Mouse (Mus musculus) adrenal gland, adult 2 months (tissue): ENCODE data around the gene Ola1. TPM values are rescaled to one million over a fixed set of nuclear protein-coding genes. Genes with fewer than 3 reads are reported as not detected.

ENCODE experiments used
- DNase-seq: peaks from one replicate; pipeline ENCODE4 v3.0.0; 2021
- polyA plus RNA-seq: library from polyadenylated mRNA; depleted of rRNA; stranded (reverse); fragments of >200 nt; gene quantifications from 2 replicates; pipeline ENCODE4 v1.2.3, GENCODE M21; 2012; rRNA removed
- total RNA-seq, 2 experiments: library from RNA; stranded (reverse); gene quantifications; 2 replicates each; pipeline ENCODE4 v1.2.3; 2021

Gene Ola1
- total and polyA plus RNA-seq, 3 experiments, result 1.2 to 56.2 (median 50.2) TPM

DNA sequence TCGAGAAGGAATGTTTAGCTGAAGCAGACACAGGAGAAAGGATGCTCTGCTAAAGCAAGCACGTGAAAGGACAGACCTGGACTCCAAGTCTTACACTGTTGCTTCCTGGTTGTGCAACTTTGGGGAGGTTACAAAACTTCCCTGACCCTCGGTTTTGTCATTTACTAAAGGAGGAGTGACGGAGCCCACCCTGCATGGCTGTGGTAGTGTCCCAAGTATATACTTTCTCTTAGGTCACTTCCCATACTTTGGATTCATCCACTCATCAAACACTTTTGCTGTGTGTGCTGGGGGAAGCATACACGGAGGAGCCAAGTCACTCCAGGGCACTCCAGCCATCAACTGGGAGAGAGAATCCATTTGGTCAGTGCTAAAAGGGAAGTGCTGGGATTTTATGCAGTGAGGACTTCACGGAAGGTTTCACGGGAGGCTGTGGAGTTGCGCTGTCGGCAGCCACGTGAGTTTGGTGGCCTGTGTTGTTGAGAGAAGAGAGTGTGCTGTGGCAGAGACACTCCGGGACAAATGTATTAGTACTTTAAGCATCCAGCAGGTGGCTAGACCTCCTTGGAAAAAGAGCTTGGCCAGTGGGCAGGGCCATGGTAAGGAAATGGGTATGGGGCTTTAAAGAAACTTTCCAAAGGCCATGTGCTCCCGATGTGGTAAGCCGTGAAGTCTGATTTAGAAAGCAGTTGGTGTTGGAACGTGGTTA, 154.7 kb downstream of the Ola1 start:
- DNase-seq, result no peak

DNA sequence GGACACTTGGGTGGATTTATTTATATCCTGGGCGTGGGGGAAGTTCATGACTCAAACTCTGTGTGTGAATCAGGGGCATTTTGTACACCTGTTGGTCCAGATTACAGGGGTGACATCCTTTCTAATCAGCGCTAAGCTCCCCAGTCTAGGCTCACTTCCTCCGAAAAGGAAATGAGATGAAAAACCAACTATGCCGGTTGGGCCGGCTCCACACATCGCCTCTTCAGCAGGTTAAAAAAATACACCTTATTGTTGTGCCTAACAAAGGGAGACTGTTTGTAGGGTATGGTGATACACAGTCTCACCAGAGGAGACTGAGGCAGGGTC, 158.5 kb downstream of the Ola1 start:
- no peak for DNase-seq

DNA sequence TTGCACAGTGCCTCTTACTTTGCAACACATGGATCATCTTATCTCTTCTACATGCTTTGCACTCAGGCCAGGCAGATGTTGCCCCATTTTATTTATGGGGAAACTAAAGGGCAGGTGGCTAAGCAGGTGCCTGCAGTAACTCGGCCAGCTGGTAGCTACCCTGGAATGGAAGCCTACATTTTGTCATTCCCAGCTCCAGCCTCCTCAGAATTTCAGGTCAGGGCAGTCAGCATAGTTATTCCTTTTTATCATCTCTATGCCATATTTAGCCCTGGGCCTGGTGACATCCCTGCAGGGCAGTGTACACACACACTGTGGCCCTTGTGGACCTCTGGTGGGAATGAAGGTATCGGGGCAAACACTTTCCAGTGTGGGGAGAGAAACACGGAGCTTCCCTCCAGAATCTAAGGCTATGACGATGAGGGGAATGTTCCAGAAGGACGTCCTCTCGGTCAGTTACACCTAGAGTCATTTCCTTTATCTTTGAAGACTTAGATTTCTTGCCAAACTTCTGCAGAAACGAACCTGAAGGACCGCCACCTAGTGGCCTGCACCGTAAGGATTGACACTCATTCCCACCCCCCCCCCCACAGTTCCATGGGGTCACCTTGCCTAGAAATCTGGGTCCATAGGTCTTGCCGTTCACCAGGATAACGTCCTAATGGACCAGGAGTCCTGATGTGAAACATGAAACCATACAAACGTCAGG, 159.0 kb downstream of the Ola1 start:
- DNase-seq, result peak; percentile 41

DNA sequence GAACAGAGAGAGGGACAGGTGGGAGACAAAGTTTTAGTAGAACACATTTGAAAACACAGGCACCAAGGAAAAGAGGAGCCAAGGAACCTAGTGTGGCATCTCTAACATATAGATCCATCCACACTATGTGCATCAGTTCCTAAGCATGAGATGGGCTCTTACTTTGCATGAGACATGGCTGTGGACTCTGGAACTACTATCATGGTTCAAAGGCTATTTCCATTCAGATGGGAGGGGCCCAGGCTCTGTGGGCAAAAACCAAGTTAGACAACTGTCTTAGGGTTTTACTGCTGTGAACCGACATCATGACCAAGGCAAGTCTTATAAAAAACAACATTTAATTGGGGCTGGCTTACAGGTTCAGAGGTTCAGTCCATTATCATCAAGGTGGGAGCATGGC, 160.4 kb downstream of the Ola1 start:
- no peak for DNase-seq

DNA sequence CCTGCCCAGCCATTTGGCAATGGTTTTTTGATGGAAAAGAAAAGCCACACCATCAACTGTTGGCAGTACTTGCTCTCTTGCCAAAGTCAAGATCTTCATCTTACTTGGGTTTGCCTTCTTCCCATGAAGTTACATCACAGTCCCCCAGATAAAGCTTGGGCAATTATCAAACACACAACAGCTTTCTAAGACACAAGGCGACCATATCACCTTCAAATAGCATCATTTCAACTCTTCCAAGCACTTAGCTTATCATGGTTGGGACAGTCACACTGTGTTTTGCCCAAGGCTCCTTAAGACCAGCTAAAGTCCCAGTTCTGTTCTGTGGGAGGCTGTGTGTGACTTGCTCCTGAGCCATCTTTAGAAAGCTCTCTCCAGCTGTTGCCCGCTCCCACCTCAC, 161.1 kb downstream of the Ola1 start:
- DNase-seq, result no peak

DNA sequence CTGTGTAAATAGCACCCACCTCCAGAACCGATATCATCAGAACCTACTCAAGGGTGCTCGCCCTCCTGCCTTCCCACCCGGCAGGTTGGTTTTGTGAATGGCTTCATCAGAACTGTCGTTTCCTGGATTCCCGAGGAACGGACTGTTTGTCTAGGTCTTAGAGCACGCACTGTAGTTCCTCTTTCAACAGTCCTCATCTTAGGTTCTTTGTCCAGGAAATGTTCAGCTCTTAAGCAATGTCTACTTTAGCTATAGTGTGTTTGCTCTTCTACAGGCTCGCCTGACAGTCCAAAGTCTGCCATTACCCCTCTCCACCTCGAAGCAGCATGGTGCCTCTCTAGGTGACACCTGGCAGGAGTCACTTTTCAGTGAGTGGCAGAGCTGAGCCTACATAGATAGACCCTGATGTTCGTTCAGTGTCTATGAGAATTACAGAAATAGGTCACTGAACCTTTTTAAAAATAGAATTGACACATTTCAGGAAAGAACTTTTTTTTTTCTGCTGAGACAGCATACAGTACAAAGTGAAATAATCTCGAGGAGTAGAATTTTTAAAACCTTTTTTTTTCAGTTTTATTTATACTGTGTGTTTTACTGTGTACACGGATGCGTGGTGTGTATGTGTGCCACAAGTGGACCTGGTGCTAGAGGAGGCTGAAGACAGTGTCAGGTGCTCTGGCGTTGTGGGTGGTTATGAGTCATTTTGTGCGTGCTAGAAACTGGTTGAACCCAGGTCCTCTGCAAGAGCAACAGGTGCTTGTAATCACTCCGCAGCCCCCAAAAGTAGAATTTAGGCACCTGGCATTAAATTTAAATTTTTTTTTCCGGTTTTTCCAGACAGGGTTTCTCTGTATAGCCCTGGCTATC, 162.4 kb downstream of the Ola1 start:
- DNase-seq, result no peak

DNA sequence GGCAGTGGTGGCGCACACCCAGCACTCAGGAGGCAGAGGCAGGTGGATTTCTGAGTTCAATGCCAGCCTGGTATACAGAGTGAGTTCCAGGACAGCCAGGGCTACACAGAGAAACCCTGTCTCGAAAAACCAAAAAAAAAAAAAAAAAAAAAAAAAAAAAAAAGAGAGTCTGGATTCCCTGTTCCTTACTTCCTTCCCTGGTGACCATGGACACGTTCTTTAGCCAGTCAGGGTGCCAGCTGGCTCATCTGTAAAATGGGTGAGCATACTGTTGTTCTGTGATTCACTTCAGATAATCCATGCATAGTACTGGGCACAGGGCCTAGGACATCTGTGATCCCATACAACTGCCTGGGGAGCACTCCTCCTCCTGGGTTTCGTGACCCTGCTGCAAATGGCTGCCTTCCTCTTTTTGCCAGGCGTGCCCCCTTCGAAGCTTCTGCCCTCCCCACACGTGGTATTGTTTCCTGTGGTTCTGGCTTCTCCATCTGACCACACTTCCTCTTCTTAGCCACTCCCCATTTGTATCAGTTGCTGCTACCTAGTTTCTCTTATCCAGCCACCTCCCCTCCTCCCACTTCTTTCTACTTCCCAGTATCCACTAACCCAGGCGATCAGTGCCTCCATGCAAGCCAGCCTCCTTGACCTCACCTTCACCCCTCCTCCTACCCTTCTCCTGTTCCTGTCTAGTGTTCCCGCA, 164.8 kb downstream of the Ola1 start:
- DNase-seq, result peak; percentile 41

DNA sequence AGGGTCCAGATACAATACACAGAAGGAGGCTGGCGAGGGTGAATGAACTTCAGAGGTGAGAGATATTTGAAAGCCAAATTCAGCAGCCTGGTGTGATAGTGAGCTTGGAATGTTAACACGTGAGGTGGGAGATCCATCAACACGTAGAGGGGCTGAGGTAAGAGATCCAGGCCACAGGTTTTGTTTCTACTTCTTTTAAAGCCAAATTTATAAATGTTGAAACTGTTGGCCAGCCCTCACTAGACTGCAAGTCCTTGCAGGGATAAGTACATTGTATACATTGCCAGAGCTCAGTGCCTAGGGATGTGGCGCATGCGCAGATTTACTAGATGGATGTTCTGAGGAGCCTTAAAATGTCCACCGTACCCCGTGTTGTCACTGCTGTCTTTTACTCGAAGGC, 168.3 kb downstream of the Ola1 start:
- no peak for DNase-seq

DNA sequence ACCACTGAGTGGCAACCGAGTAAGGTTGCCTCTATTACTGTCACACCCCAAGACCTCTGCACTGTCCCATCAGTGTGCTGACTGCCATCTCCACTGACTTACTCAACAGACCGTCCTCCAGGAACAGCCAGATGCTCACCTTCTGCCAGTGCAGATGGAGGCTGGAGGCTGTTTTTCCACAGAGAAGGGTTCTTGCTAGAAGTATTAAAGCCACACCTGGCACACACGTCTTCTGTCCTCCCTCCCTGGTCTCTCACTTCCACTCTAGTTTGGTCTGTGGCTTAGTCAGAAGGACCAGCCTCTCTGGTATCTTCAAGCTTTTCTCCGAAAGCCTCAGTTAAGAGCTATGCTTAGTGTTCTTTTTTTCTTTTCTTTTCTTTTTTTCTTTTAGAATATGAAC, 168.7 kb downstream of the Ola1 start:
- DNase-seq, result no peak

DNA sequence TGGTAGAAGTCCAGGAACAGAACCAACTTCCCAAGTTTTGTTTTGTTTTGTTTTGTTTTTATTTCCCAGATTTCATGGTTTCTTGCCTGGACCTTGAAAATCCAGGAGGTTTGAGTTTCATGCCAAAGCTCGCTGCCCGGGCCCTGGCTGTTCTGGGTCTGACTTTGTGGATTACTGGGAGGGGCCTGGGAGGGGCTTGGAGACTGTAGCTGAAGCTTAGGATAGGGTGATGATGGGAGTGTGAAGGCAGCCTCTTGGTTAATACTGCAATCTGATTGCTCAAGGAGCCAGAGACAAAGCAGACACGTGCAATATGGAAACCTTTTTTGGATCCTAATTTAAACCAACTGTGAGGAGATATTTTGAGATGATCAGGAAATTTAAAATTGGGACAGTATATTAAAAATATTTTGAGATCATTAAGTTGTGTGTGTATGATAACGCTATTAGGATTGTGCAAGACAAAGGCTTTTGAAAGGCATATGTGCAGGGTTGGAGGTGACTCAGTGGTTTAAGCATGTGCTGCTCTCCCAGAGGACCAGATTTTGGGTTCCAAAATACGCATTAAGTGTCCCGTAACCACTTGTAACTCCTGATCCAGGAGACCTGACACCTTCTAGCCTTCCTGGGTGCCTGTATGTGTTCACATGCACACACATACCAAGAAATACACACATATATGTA, 169.6 kb downstream of the Ola1 start:
- peak; percentile 32 for DNase-seq

DNA sequence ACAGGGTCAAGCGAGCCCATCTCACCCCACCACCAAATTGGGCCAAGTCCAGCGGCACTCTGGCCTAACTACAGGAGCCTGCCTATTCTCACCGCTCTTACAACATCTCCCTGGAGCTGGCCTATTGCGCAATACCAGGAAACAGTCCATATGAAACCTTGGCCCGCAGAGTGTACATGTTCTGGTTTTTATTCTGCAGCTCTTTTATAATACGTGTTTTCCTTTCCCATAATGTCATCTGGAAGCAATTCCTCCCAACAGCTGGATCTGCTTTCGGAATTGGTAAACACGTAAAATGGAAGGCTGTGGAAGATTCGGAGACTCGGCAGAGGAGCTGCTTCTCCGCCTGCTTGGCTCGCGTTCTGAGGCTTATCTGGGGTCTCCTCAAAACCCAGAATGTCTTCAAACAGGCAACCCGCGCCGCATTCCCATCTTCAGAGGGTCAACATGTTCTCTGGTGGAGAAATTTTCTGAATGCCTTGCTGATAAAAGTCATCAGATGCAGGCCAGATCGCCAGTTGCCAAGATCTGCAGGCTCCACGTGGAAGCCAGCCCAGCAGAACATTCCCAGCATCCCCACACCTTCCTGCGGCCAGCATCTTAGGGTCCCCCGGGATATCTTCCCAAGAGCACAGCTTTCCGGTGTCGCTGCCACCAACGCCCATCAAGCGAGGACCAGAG, 171.5 kb downstream of the Ola1 start:
- DNase-seq, result peak; percentile 63

DNA sequence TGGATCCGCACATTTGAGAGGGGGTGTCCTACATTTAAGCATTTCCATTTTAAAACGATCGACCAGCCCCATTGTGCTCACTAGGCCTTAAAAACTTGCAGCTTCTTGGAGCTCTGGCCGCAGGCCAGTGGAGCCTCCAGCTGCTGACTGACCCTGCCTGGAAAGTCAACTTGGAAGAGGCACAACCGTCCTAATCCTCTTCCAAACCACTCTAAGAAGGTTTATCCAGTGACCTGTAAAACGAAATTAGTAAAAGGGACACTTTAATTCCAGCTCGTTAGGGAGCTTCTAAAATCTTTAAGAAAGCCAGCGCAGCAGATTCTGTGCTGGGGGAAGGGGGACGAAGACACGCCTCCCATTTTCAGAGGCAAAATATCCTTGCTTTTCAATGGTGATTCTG, 172.1 kb downstream of the Ola1 start:
- DNase-seq, result peak; percentile 23

DNA sequence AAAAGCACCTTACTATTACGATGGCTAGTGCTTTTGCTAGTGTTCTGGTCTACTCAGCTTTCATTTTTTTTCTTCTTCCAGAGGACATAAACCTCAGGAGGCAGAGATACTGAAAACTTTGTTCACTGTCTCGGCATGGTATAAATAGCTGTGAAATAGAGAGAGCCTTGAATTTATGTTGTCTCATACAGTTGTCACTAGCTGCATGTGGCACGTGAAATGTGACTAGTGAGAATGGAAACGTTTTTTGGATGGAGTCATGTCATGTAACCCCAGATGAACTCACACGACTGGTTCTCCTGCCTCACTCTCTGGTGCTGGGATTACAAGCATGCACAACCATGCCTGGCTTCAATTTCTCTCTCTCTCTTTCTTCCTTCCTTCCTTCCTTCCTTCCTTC, 173.2 kb downstream of the Ola1 start:
- DNase-seq, result no peak

Other genes with a start within 250 kb of the Ola1 start
- 10 to 100 TPM; 53.8 to 62.2 TPM for gene Sp3, start 238.5 kb downstream of the Ola1 start, total RNA-seq
- 12.0 and 12.1 TPM in 2 replicates for gene Sp3, start 238.5 kb downstream of the Ola1 start, polyA plus RNA-seq
- not detected for gene Gm11084, start 232.2 kb downstream of the Ola1 start, total RNA-seq
- not detected in 2 replicates for gene Gm11084, start 232.2 kb downstream of the Ola1 start, polyA plus RNA-seq
- not detected for gene Sp9, start 53.0 kb upstream of the Ola1 start, total RNA-seq
- not detected in 2 replicates for gene Sp9, start 53.0 kb upstream of the Ola1 start, polyA plus RNA-seq
- gene Scrn3, start 93.7 kb upstream of the Ola1 start, total RNA-seq, result 10 to 100 TPM; 19.1 to 28.1 TPM
- gene Scrn3, start 93.7 kb upstream of the Ola1 start, polyA plus RNA-seq, result 3.8 and 4.6 TPM in 2 replicates
- gene Cir1, start 93.8 kb upstream of the Ola1 start, total RNA-seq, result 10 to 100 TPM; 14.0 to 21.7 TPM
- 0.36 and 0.40 TPM in 2 replicates for gene Cir1, start 93.8 kb upstream of the Ola1 start, polyA plus RNA-seq
- gene Gpr155, start 167.6 kb upstream of the Ola1 start, total RNA-seq, result 1 to 10 TPM; 5.9 to 7.5 TPM
- 1.6 and 1.7 TPM in 2 replicates for gene Gpr155, start 167.6 kb upstream of the Ola1 start, polyA plus RNA-seq